Mouse (Mus musculus): ENCODE data around the gene Cyren.

The Cyren gene

DNA sequence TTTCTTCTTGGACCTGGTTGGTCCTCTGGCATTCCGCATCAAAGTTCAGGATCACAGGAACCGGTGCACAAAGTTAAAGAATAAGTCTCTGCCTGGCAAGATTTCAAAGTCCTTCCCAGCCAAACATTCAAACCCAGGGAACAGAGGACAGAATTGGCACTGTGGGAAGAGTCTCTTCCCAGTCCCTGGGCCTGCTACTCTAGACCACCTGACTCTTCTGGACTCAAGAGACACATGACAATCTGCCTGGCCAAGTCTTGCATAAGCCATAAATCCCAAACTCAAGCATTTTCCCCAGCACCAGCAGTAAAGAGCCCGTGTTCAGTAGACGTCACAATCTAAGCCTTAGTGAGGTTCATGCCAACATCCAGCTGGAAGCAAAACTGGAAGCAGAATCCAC lies 28.8 kb upstream of the Cyren start:
- DNase-seq (ENCODE audit: low read depth, low spot score) = no peak
- no peaks in the 10 kb centered on the region for H3K27me3 ChIP-seq (ENCODE audit: control insufficient read depth, insufficient read depth, low read length, poor library complexity, severe bottlenecking)
- peaks cover 3% of the 10 kb centered on the region for H3K36me3 ChIP-seq (ENCODE audit: control insufficient read depth, insufficient read depth, low read length, poor library complexity, severe bottlenecking)

DNA sequence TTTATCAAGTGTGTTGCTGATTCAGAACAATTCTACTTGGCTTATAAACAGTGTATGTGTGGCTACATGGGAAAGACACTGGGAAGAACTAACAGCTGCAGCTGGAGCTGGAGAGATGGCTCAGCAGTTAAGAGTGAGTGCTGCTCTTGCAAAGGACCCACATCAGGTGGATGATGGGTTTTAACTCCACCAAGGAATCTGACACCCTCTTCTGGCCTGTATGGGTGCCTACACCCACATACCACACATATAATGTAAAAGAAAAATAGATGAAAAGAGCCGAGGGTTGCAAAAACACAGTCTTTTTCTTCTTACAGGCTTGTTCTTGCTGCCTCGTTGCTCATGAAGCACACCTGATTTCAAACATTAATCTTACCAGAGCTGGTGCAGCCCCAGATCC lies 28.3 kb upstream of the Cyren start:
- Histone ChIP-seq H3K27me3 (ENCODE audit: control insufficient read depth, insufficient read depth, low read length, poor library complexity, severe bottlenecking) (no peaks in the 10 kb centered on the region), H3K36me3 (ENCODE audit: control insufficient read depth, insufficient read depth, low read length, poor library complexity, severe bottlenecking) (peaks cover 3% of the 10 kb centered on the region)
- DNase-seq (ENCODE audit: low read depth, low spot score) = no peak

DNA sequence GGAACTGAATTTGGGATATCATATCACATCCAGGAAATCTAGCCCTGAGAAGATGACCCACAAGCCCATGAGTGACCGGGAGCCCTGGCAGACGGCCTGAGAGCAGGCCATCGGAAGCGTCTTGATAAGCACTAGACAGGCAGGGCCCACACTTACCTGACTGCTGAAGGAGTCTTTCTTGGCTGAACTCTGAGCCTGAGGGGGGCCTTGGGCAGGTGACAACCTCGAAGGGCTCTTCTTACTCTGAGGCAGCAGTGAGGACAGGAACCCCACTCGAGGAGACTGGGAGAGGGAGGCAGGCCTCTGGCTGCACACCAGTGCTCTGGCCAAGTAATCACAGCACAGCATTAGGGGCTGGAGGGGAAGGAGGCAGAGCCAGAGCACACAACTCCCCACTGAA lies 26.5 kb upstream of the Cyren start:
- peaks cover 3% of the 10 kb centered on the region for H3K36me3 ChIP-seq (ENCODE audit: control insufficient read depth, insufficient read depth, low read length, poor library complexity, severe bottlenecking)
- no peak for DNase-seq (ENCODE audit: low read depth, low spot score)
- no peaks in the 10 kb centered on the region for H3K27me3 ChIP-seq (ENCODE audit: control insufficient read depth, insufficient read depth, low read length, poor library complexity, severe bottlenecking)

DNA sequence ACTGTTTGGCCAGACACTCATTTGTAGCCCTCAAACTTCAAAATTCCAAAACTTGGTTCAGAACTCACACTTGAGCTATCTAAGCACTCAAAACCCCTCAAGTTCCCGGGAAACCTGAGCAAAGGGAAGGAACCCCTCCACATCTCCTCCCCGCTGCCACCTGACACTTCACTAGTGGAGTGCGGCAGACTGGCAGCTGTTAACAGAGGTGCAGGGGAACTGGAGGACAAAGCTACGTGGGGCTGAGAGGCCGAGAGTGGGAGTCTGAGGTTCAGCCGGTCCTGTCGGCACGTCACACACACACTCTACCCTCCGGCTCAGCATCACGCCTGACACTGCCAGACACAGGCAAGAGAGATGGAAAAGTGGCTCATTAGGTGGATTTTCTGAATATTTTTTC lies 26.0 kb upstream of the Cyren start:
- H3K27me3 ChIP-seq (ENCODE audit: control insufficient read depth, insufficient read depth, low read length, poor library complexity, severe bottlenecking) = no peaks in the 10 kb centered on the region
- no peak for DNase-seq (ENCODE audit: low read depth, low spot score)
- H3K36me3 ChIP-seq (ENCODE audit: control insufficient read depth, insufficient read depth, low read length, poor library complexity, severe bottlenecking) = peaks cover 3% of the 10 kb centered on the region

DNA sequence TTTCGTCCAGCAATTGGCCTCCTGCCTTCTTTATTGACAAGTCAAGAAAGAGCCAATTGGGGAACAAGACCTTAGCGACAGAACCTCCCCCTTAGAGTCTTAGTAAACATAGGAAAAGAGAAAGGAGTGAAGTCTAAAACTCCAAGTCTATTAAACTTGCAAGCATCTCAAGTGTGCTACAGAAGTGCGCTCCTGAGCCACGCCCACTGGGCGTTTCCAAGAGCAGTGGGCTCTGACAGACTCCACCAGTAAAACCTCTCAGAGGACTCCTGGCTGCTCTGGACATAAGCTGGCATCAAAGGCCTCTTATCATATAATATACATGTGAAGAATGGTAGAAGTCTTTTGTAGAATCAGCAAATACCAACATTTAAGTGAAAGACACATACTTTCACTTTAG lies 25.6 kb upstream of the Cyren start:
- H3K27me3 ChIP-seq (ENCODE audit: control insufficient read depth, insufficient read depth, low read length, poor library complexity, severe bottlenecking) = no peaks in the 10 kb centered on the region
- no peak for DNase-seq (ENCODE audit: low read depth, low spot score)
- peaks cover 3% of the 10 kb centered on the region for H3K36me3 ChIP-seq (ENCODE audit: control insufficient read depth, insufficient read depth, low read length, poor library complexity, severe bottlenecking)

DNA sequence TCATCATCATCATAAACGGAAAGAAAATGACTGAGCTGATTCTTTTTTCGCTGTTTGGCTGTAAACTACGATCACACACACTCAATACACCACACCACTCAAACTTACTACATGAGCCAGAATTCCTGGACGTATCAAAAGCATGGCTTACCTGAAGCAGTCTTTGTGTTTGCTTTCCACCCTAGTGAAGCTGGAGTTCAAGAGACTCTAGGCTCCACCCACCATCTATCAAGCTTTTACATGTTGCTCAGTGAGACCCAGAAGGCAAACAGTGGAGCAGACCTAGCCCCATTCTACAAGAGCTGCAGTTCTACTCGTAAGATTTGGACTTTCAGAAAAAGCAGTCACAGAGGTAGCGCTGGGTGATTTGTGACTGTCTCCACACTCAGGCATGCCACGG lies 24.7 kb upstream of the Cyren start:
- no peaks in the 10 kb centered on the region for H3K36me3 ChIP-seq (ENCODE audit: control insufficient read depth, insufficient read depth, low read length, poor library complexity, severe bottlenecking)
- no peaks in the 10 kb centered on the region for H3K27me3 ChIP-seq (ENCODE audit: control insufficient read depth, insufficient read depth, low read length, poor library complexity, severe bottlenecking)
- DNase-seq (ENCODE audit: low read depth, low spot score) = peak; percentile 20

DNA sequence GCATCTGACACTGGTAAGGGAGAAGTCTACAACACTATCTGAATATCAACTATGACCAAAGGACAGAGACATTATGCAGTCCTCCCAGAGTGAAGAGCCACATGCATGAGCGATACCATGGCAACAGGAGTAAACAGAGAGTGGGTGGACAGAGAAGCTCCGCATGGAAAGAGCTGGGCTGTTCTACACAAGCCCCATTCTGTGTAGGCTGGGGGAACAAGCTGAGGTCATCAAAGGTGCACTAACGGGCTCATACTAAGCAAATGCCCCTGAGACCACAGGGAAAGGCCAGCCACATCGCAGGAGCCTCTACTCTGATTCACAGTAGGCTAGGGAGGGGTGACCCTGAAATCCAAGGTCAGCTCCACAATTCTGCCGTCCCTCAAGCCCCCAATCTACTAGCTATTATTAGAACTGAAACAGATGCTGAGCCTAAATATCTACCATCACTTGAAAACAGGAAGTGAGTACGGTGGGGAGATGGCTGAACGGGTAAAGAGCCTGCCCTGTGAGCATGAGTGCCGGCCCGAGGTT lies 24.1 kb upstream of the Cyren start:
- peak; percentile 84 for DNase-seq (ENCODE audit: low read depth, low spot score)
- H3K27me3 ChIP-seq (ENCODE audit: control insufficient read depth, insufficient read depth, low read length, poor library complexity, severe bottlenecking) = no peaks in the 10 kb centered on the region
- H3K36me3 ChIP-seq (ENCODE audit: control insufficient read depth, insufficient read depth, low read length, poor library complexity, severe bottlenecking) = no peaks in the 10 kb centered on the region

DNA sequence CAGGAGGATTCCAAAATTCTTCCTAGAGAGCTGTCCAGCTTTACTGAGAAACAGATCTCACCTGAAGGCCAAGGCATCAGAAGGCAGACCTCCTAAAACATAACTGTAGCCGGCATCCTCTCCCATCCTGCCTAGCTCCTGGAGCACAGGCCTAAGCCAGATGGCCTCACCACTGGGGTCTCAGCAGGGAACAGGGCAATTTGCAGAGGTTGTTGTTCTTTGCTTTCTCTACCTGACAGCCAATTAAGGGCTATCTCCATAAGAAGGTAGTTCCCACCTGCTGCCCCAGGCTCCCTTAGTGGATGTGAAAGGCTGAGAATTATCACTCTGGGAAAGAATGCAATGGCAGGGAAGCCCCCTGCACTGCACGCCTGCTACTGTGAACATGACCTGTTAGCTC lies 23.1 kb upstream of the Cyren start:
- Histone ChIP-seq H3K36me3 (ENCODE audit: control insufficient read depth, insufficient read depth, low read length, poor library complexity, severe bottlenecking) (no peaks in the 10 kb centered on the region; the same call in 1 of the 2 replicates), H3K27me3 (ENCODE audit: control insufficient read depth, insufficient read depth, low read length, poor library complexity, severe bottlenecking) (no peaks in the 10 kb centered on the region)
- no peak for DNase-seq (ENCODE audit: low read depth, low spot score)

DNA sequence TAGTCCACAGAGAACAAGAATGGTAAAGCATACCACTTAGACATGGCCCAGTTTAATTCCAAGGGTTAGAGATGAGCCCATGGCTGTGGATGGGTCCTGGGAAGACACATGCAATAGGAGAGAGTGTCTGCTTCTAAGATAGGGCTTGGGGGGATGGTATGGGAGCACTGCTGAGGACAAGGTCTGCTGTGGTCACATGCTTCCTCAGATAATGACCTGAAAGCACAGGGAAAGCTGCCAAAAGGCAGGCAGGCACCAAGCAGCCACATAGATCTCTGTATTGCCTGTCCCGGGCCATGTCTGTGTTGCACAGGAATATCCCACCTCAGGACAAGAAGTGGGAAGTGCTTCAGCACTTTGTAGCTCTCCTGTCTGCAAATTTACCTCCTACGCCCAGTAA lies 21.3 kb upstream of the Cyren start:
- Histone ChIP-seq H3K27me3 (ENCODE audit: control insufficient read depth, insufficient read depth, low read length, poor library complexity, severe bottlenecking) (no peaks in the 10 kb centered on the region), H3K36me3 (ENCODE audit: control insufficient read depth, insufficient read depth, low read length, poor library complexity, severe bottlenecking) (peaks cover 4% of the 10 kb centered on the region)
- no peak for DNase-seq (ENCODE audit: low read depth, low spot score)

DNA sequence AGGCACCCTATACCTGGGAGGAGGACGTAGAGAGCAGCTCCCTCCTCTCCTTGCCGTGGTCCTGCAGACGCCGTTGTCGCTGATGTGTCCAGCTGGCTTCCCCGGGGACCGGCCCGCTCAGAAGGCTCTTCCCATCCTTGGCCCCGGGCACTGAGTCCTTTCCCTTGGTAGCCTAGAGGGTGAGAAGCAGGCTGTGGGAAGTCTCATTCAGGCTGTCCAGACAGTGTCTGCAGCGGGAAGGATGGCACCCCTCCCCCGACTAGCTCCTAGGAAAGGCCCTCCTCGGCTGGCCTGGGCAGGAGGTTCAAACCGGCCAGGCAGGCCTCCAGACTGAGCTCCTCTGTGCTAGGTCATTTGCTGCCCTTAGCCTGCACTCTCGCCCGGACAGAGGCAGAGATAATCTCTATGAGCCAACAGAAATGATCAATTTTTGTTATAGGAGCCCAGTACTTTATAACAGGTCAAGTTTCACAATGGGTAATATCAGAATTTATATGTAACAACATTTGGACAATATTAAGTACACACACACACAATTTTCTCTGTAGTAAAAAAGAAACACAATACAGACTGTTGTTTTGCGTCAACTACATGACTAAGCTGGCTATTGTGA lies 18.4 kb upstream of the Cyren start:
- DNase-seq (ENCODE audit: low read depth, low spot score) = no peak
- H3K36me3 ChIP-seq (ENCODE audit: control insufficient read depth, insufficient read depth, low read length, poor library complexity, severe bottlenecking) = peaks cover 4% of the 10 kb centered on the region
- no peaks in the 10 kb centered on the region for H3K27me3 ChIP-seq (ENCODE audit: control insufficient read depth, insufficient read depth, low read length, poor library complexity, severe bottlenecking)

DNA sequence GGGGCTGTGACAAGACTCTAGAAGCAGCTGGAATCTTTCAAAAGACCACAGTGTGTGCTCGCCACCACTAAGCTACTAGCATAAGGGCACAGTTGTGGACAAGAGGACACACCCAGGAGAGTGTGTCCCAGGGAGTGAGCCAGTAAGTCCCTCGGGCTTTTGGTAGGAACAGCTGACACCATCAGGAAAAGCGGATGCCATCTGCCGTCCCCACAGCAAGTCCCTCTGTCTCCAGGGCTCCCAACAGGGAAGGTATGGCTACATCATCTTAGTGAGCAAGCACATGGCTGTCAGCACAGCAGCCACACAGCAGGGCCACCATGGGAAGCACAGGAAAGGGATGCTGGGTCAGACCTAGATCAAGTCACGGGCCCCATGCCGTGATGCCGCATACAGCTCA lies 17.7 kb upstream of the Cyren start:
- no peak for DNase-seq (ENCODE audit: low read depth, low spot score)
- H3K27me3 ChIP-seq (ENCODE audit: control insufficient read depth, insufficient read depth, low read length, poor library complexity, severe bottlenecking) = no peaks in the 10 kb centered on the region
- peaks cover 4% of the 10 kb centered on the region for H3K36me3 ChIP-seq (ENCODE audit: control insufficient read depth, insufficient read depth, low read length, poor library complexity, severe bottlenecking)

DNA sequence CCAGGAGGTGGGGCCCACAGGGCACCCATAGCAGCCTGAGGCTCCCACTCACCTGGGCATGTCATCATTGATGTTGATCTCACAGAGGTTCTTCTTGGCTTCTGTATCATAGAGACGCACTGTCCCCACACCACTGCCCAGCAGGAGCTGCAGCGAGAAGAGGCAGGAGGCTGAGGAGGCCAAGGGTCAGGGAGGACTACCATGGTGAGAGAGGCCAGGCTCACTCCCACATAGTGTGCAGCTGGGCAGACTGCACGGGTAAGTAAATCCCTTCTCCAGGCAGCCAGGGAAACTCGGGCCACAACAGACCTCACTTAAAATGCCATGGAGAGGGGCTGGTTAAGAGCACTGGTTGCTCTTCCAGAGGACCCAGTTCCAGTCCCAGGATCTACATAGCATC lies 11.3 kb upstream of the Cyren start:
- no peak for DNase-seq (ENCODE audit: low read depth, low spot score)
- H3K27me3 ChIP-seq (ENCODE audit: control insufficient read depth, insufficient read depth, low read length, poor library complexity, severe bottlenecking) = no peaks in the 10 kb centered on the region
- H3K36me3 ChIP-seq (ENCODE audit: control insufficient read depth, insufficient read depth, low read length, poor library complexity, severe bottlenecking) = peaks cover 8% of the 10 kb centered on the region

DNA sequence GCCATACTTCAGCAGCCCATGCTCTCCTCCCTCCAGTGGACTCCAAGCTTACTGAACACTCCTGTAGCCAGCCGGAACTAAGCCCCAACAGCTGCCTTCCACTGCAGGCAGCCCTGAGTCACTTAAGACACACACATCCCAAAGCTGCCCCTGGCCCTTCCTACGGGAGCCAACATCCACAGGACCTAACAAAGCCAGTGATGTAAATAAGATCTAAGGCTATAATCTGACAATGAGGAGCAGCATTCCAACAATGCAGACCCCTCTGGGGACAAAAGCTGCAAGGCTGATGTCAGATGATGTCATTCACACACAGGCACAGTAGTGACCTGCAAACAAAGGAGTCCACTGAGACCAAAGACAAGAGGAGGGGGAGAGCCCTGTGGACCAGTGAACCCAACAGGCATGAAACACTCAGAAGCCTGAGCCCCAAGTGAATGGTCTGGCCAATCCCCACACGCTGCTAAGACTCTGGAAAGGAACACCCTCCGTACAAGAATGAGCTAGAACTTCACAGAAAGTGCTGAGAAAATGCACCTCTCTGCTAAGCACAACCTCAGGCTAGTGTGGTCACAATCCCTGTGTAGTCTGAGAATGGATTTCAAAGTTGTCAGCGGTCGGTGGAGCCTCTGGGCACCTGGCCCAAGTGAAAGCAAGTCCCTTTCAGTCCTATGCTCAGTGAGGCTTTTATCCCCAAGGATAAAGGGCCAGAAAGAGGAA lies 9.4 kb upstream of the Cyren start:
- Histone ChIP-seq H3K27me3 (ENCODE audit: control insufficient read depth, insufficient read depth, low read length, poor library complexity, severe bottlenecking) (no peaks in the 10 kb centered on the region), H3K36me3 (ENCODE audit: control insufficient read depth, insufficient read depth, low read length, poor library complexity, severe bottlenecking) (peaks cover 8% of the 10 kb centered on the region)
- no peak for DNase-seq (ENCODE audit: low read depth, low spot score)

DNA sequence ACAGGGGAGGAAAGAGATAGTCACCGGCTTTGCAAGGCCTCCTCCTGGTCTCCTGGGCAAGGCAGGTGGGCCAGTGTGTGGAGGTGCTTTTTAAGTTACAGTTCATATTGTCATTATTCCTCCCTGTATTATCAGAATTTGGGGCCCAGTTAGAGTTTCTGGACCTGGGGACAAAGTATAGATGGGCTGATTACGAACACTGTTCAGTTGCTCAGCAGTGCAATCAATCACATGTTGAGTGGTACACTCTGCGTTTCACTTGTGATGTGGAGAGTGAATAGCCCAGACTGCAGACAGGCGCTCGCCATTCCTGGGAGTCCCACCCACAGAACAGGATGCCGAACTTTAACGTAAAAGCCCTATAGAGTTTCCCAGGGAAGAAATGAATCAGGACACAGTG lies 6.9 kb upstream of the Cyren start:
- DNase-seq (ENCODE audit: low read depth, low spot score) = no peak
- Histone ChIP-seq H3K36me3 (ENCODE audit: control insufficient read depth, insufficient read depth, low read length, poor library complexity, severe bottlenecking) (peaks cover 8% of the 10 kb centered on the region), H3K27me3 (ENCODE audit: control insufficient read depth, insufficient read depth, low read length, poor library complexity, severe bottlenecking) (no peaks in the 10 kb centered on the region)

DNA sequence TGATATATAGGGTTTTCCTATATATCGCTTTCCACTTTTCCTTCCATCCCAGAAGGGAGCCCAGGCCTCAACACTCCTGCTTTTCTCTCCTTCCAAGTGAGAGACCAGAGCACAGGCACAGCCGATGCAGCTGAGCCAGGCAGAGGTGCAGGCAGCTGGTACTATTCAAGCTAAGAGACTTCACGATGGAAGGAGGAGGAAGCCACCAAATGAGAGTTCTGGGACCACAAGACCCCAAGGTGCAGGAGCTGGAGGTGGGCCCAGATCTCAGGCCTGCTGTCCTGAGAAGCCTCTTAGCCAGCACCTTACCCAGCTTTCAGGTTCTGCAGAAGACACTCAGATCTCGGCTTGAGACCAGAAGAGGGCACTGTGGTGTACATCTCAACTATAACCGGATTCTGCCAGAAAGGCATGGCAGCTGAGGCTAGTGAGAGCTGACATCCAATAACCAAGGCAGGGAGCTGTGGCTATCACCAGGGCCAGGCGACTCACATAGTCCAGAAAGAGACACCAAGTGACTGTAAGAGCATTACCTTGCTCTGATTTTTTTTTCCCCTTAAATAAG lies 2.1 kb upstream of the Cyren start:
- Histone ChIP-seq H3K27me3 (ENCODE audit: control insufficient read depth, insufficient read depth, low read length, poor library complexity, severe bottlenecking) (no peaks in the 10 kb centered on the region), H3K36me3 (ENCODE audit: control insufficient read depth, insufficient read depth, low read length, poor library complexity, severe bottlenecking) (no peaks in the 10 kb centered on the region; the same call in none of the 2 replicates)
- peak; percentile 73 for DNase-seq (ENCODE audit: low read depth, low spot score)
